Mouse (Mus musculus) small intestine, adult 2 months (tissue): Measurements from ENCODE around the gene 3110040M04Rik. TPM values are rescaled to one million over a fixed set of nuclear protein-coding genes. Genes with fewer than 3 reads are reported as not detected.

ENCODE experiments used
- H3K27ac ChIP-seq: fragments of 200-500 bp; 2 replicates; pipeline ENCODE4 v1.5.1; 2012; ENCODE audit warnings: low read depth, low read length, control low read depth, inconsistent platforms; ENCODE audit not compliant: insufficient read depth
- H3K27me3 ChIP-seq: fragments of 200-500 bp; 2 replicates; pipeline ENCODE4 v1.6.1; 2012; ENCODE audit warnings: mild to moderate bottlenecking, moderate library complexity, low read length, inconsistent platforms; ENCODE audit not compliant: control insufficient read depth, insufficient read depth
- H3K36me3 ChIP-seq: fragments of 200-500 bp; 2 replicates; pipeline ENCODE4 v1.6.1; 2012; ENCODE audit warnings: mild to moderate bottlenecking, low read length, control low read depth, inconsistent platforms; ENCODE audit not compliant: control insufficient read depth, insufficient read depth
- H3K4me1 ChIP-seq: fragments of 200-500 bp; 2 replicates; pipeline ENCODE4 v1.6.1; 2012; ENCODE audit warnings: low read length, inconsistent platforms, mixed read lengths; ENCODE audit not compliant: control insufficient read depth, insufficient read depth, insufficient read length
- H3K4me3 ChIP-seq: fragments of 200-500 bp; 2 replicates; pipeline ENCODE4 v1.5.1; 2012; ENCODE audit warnings: low read depth, mild to moderate bottlenecking, control low read depth, inconsistent platforms, low read length, moderate library complexity
- CTCF ChIP-seq: fragments of 200-500 bp; IDR thresholded peaks from 2 replicates; pipeline ENCODE4 v1.5.1; 2012; ENCODE audit warnings: low read depth, mild to moderate bottlenecking, control low read depth, inconsistent platforms, low read length, moderate library complexity, mixed read lengths; ENCODE audit not compliant: insufficient replicate concordance, insufficient read length; ENCODE audit errors: extremely low read depth
- POLR2A ChIP-seq: fragments of 200-500 bp; IDR thresholded peaks from 2 replicates; pipeline ENCODE4 v1.6.1; 2012; ENCODE audit warnings: low read depth, mild to moderate bottlenecking, control low read depth, inconsistent platforms, low read length, moderate library complexity
- WGBS: fragments of 180-500 bp; shearing (Covaris S2); methylation state at CpG from one replicate; pipeline ENCODE4 v1.1.7; 2018; 5-methylcytosine and 5-hydroxymethylcytosine counted together
- polyA plus RNA-seq: library from polyadenylated mRNA; depleted of rRNA; stranded (reverse); fragments of >200 nt; gene quantifications from 2 replicates; pipeline ENCODE4 v1.2.3, GENCODE M21; 2012

Gene 3110040M04Rik
- polyA plus RNA-seq, 1 experiment: 1.3 TPM

GRCm38 (mm10) chr1:151233756-151234155 lies 29.8 kb downstream of the 3110040M04Rik start:
- Histone ChIP-seq H3K27ac (no peak overlapping the region), H3K36me3 (no peaks in the 10 kb centered on the region), H3K4me1 (no peaks in the 10 kb centered on the region), H3K4me3 (no peak overlapping the region), H3K27me3 (no peaks in the 10 kb centered on the region)
- WGBS: 78% methylated on average over 3 of the region's 3 CpGs
- TF ChIP-seq CTCF: no peak
- no peak for TF ChIP-seq POLR2A

- H3K4me1 ChIP-seq: no peaks in the 10 kb centered on the region
- no peak overlapping the region for H3K4me3 ChIP-seq
- TF ChIP-seq POLR2A: no peak
- no peak for TF ChIP-seq CTCF
- no peak overlapping the region for H3K27ac ChIP-seq
- no peaks in the 10 kb centered on the region for H3K27me3 ChIP-seq
- WGBS: 83% methylated on average over 2 of the region's 2 CpGs
- no peaks in the 10 kb centered on the region for H3K36me3 ChIP-seq
Observed at GRCm38 (mm10) chr1:151235574-151235973, 31.7 kb downstream of the 3110040M04Rik start.

- H3K27me3 ChIP-seq: no peaks in the 10 kb centered on the region
- TF ChIP-seq CTCF: no peak
- no peak for TF ChIP-seq POLR2A
- no peak overlapping the region for H3K27ac ChIP-seq
- 58% methylated on average over 13 of the region's 13 CpGs for WGBS
- H3K4me3 ChIP-seq: no peak overlapping the region
- H3K4me1 ChIP-seq: no peaks in the 10 kb centered on the region
- no peaks in the 10 kb centered on the region for H3K36me3 ChIP-seq
Observed at GRCm38 (mm10) chr1:151236141-151236930, 32.4 kb downstream of the 3110040M04Rik start.

GRCm38 (mm10) chr1:151237780-151238179 lies 33.9 kb downstream of the 3110040M04Rik start:
- H3K36me3 ChIP-seq: no peaks in the 10 kb centered on the region
- H3K4me1 ChIP-seq: no peaks in the 10 kb centered on the region
- no peaks in the 10 kb centered on the region for H3K27me3 ChIP-seq
- H3K27ac ChIP-seq: no peak overlapping the region
- no peak overlapping the region for H3K4me3 ChIP-seq
- 68% methylated on average over 3 of the region's 3 CpGs for WGBS
- TF ChIP-seq POLR2A (no peak), CTCF (no peak)

- H3K27me3 ChIP-seq: no peaks in the 10 kb centered on the region
- TF ChIP-seq CTCF (no peak), POLR2A (no peak)
- no peak overlapping the region for H3K4me3 ChIP-seq
- H3K4me1 ChIP-seq: no peaks in the 10 kb centered on the region
- no peaks in the 10 kb centered on the region for H3K36me3 ChIP-seq
- WGBS: 84% methylated on average over 4 of the region's 4 CpGs
- H3K27ac ChIP-seq: no peak overlapping the region
Observed at GRCm38 (mm10) chr1:151243332-151243731, 39.4 kb downstream of the 3110040M04Rik start.

GRCm38 (mm10) chr1:151244013-151244412 lies 40.1 kb downstream of the 3110040M04Rik start:
- TF ChIP-seq CTCF (no peak), POLR2A (no peak)
- Histone ChIP-seq H3K4me3 (no peak overlapping the region), H3K4me1 (no peaks in the 10 kb centered on the region), H3K27me3 (no peaks in the 10 kb centered on the region), H3K36me3 (no peaks in the 10 kb centered on the region), H3K27ac (no peak overlapping the region)
- 89% methylated on average over 5 of the region's 5 CpGs for WGBS

- Histone ChIP-seq H3K4me1 (no peaks in the 10 kb centered on the region), H3K27ac (no peak overlapping the region), H3K36me3 (no peaks in the 10 kb centered on the region), H3K27me3 (no peaks in the 10 kb centered on the region), H3K4me3 (no peak overlapping the region)
- TF ChIP-seq POLR2A: no peak
- 92% methylated on average over 4 of the region's 4 CpGs for WGBS
Observed at GRCm38 (mm10) chr1:151244761-151245160, 40.8 kb downstream of the 3110040M04Rik start.

GRCm38 (mm10) chr1:151245165-151245564 lies 41.2 kb downstream of the 3110040M04Rik start:
- WGBS: 87% methylated on average over 10 of the region's 10 CpGs
- H3K4me3 ChIP-seq: no peak overlapping the region
- H3K27ac ChIP-seq: no peak overlapping the region
- H3K36me3 ChIP-seq: no peaks in the 10 kb centered on the region
- no peaks in the 10 kb centered on the region for H3K27me3 ChIP-seq
- no peaks in the 10 kb centered on the region for H3K4me1 ChIP-seq
- TF ChIP-seq CTCF (no peak), POLR2A (no peak)
